Mouse (Mus musculus) E14TG2a.4 (cell line): ENCODE measurements at regions not wholly inside any gene's neighbourhood (a gene's known extent, or its start where the extent isn't known, plus 50 kb on each side); places are given as distances from the start of the nearest gene placed in this dataset.

Experiments used
- H3K27me3 ChIP-seq: 2 replicates; pipeline ENCODE4 v1.6.1; 2014; ENCODE audit warnings: low read length, control low read depth; ENCODE audit not compliant: insufficient read depth
- H3K36me3 ChIP-seq: 2 replicates; pipeline ENCODE4 v1.6.1; 2014; ENCODE audit warnings: low read length, control low read depth; ENCODE audit not compliant: insufficient read depth
- H3K4me1 ChIP-seq: replicated peaks from 2 replicates; pipeline ENCODE4 v1.6.1; 2014; ENCODE audit warnings: low read depth, low read length, control low read depth
- H3K4me3 ChIP-seq: replicated peaks from 2 replicates; pipeline ENCODE4 v1.5.1; 2014; ENCODE audit warnings: mild to moderate bottlenecking, low read length
- H3K9me3 ChIP-seq: 2 replicates; pipeline ENCODE4 v1.6.1; 2014; ENCODE audit warnings: low read length, control low read depth
- CTCF ChIP-seq: conservative IDR thresholded peaks from 2 replicates; pipeline ENCODE4 v1.5.1; 2014; ENCODE audit warnings: low read length
- NANOG ChIP-seq: IDR thresholded peaks from 2 replicates; pipeline ENCODE4 v1.6.1; 2014; ENCODE audit warnings: borderline replicate concordance, low read length, mixed read lengths
- POU5F1 ChIP-seq: IDR thresholded peaks from 2 replicates; pipeline ENCODE4 v1.6.1; 2014; ENCODE audit warnings: low read length, borderline replicate concordance

GRCm38 (mm10) chr10:37322809-37323208 is 184.1 kb upstream of the Marcks start:
- H3K4me1 ChIP-seq: peaks cover 22% of the 10 kb centered on the region
- H3K9me3 ChIP-seq: no peaks in the 10 kb centered on the region
- H3K27me3 ChIP-seq: no peaks in the 10 kb centered on the region
- no peaks in the 10 kb centered on the region for H3K36me3 ChIP-seq
- no peak for TF ChIP-seq NANOG
- H3K4me3 ChIP-seq: no peak overlapping the region

- no peak overlapping the region for H3K4me3 ChIP-seq
- TF ChIP-seq CTCF (no peak), NANOG (no peak), POU5F1 (no peak)
- no peaks in the 10 kb centered on the region for H3K36me3 ChIP-seq
- no peaks in the 10 kb centered on the region for H3K27me3 ChIP-seq
- peaks cover 22% of the 10 kb centered on the region for H3K4me1 ChIP-seq
- no peaks in the 10 kb centered on the region for H3K9me3 ChIP-seq
Measured at GRCm38 (mm10) chr10:37322310-37322709, 183.6 kb upstream of the Marcks start.

DNA sequence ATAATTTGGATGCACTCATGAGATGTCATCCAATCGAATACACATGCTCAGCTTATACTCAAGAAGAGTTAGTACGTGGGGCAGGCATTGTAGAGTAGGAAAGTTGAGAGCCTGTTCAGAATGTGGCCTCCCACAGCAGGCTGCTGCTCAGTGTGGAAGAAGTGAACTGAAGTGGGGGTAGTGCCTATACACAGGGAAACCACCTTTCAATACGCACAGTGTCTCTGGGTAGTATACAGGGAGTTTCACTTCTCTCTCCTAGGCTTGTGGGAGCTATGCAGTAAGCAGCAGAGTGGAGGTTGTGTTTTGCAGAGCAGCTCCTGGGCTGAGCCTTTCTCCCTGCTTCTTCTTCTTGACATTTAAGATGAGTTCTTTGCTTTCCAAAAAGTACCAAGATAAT is 182.5 kb upstream of the Marcks start:
- Histone ChIP-seq H3K9me3 (no peaks in the 10 kb centered on the region), H3K27me3 (no peaks in the 10 kb centered on the region), H3K4me1 (peaks cover 22% of the 10 kb centered on the region), H3K4me3 (no peak overlapping the region), H3K36me3 (no peaks in the 10 kb centered on the region)
- TF ChIP-seq POU5F1 (no peak), CTCF (no peak), NANOG (no peak)

DNA sequence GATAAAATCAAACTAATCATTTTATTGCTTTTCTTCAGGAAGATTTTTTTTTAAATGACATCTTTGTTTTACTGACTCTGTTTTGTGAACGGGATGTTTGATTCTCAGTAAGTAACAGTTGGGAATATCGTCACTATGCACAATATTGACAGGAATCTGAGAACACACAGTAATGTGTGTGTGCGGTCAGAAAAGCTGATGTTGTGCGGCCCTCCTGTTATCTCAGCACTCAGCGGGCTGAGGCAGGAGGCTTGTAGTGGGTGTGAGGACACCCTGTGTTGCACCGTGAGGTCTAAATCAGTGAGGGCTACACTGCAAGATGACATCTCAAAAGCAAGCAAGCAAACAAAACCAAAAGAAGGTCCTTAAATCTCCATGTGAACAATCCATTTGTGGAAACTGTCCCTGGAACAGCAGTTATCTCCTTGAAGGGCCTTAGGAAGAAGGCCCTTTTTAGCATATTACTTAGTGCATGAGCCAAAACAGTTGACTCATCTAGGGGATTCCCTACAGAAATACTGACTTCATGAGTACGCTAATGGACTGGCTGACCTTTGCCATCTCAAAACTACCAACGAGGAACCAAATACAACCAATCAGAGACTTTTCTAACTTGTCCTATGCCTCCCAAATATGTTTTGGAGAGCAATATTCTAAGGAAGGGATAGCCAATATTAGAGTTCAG is 181.2 kb upstream of the Marcks start:
- Histone ChIP-seq H3K27me3 (no peaks in the 10 kb centered on the region), H3K4me3 (no peak overlapping the region)
- no peak for TF ChIP-seq NANOG

GRCm38 (mm10) chr10:37316701-37317100 is 178.0 kb upstream of the Marcks start:
- H3K27me3 ChIP-seq: no peaks in the 10 kb centered on the region
- TF ChIP-seq CTCF (no peak), POU5F1 (no peak), NANOG (no peak)

More for the DNA sequence above, 181.2 kb upstream of the Marcks start:
- Histone ChIP-seq H3K9me3 (no peaks in the 10 kb centered on the region), H3K4me1 (peaks cover 14% of the 10 kb centered on the region), H3K36me3 (no peaks in the 10 kb centered on the region)

GRCm38 (mm10) chr10:37315804-37316203 is 177.1 kb upstream of the Marcks start:
- Histone ChIP-seq H3K27me3 (no peaks in the 10 kb centered on the region), H3K36me3 (no peaks in the 10 kb centered on the region), H3K9me3 (no peaks in the 10 kb centered on the region)

More at GRCm38 (mm10) chr10:37316701-37317100, 178.0 kb upstream of the Marcks start:
- Histone ChIP-seq H3K4me1 (no peaks in the 10 kb centered on the region), H3K36me3 (no peaks in the 10 kb centered on the region), H3K4me3 (no peak overlapping the region), H3K9me3 (no peaks in the 10 kb centered on the region)

GRCm38 (mm10) chr10:37314746-37315430 is 176.2 kb upstream of the Marcks start:
- Histone ChIP-seq H3K9me3 (no peaks in the 10 kb centered on the region), H3K4me1 (no peaks in the 10 kb centered on the region), H3K36me3 (no peaks in the 10 kb centered on the region), H3K4me3 (no peak overlapping the region), H3K27me3 (no peaks in the 10 kb centered on the region)
- TF ChIP-seq CTCF (no peak), POU5F1 (no peak)

More at GRCm38 (mm10) chr10:37315804-37316203, 177.1 kb upstream of the Marcks start:
- no peak for TF ChIP-seq NANOG
- no peak for TF ChIP-seq POU5F1
- no peak for TF ChIP-seq CTCF
- H3K4me1 ChIP-seq: no peaks in the 10 kb centered on the region
- H3K4me3 ChIP-seq: no peak overlapping the region

DNA sequence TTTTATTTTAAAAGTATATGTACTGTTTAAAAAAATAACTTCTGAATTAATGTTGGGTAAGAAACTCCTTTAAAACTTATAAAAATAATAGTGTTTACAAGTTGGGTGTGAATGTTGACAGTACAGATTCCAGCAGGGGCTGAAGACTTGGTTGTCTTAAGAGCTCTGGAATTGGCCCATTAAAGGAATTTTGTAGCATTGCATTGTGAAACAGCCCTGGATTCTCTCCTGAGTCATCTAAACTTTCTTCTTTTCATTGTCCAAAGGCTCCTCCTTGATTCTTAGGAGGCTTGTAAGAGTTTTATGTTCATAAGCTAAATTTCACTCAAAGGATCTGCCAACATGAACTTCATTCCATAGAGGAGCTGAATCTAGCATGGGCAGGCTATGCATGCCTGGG is 174.7 kb upstream of the Marcks start:
- TF ChIP-seq CTCF (no peak), NANOG (no peak), POU5F1 (no peak)
- Histone ChIP-seq H3K36me3 (no peaks in the 10 kb centered on the region), H3K4me1 (no peaks in the 10 kb centered on the region), H3K4me3 (no peak overlapping the region), H3K9me3 (no peaks in the 10 kb centered on the region), H3K27me3 (no peaks in the 10 kb centered on the region)
